Mouse (Mus musculus): Measurements from ENCODE around the gene Spon1. TPM values are rescaled to one million over a fixed set of nuclear protein-coding genes. Genes with fewer than 3 reads are reported as not detected.

The Spon1 gene
- polyA plus RNA-seq, 1 experiment from 2014 or later: 81.7 TPM

- 52% methylated on average over 2 of the region's 2 CpGs for whole genome bisulfite sequencing
- Histone ChIP-seq H3K4me1 (ENCODE audit: control insufficient read depth, insufficient read depth, low read length) (0 out of 2 replicates have a peak, but pooled peaks cover 3% of the 10 kb centered on the region), H3K9ac (replicated peaks; ENCODE audit: low read depth, low read length) (no peak overlapping the region), H3K9me3 (ENCODE audit: control insufficient read depth, low read length) (no peaks in the 10 kb centered on the region), H3K4me2 (ENCODE audit: low read depth, low read length) (no peak overlapping the region), H3K36me3 (ENCODE audit: control insufficient read depth, insufficient read depth, low read length) (no peaks in the 10 kb centered on the region), H3K4me3 (ENCODE audit: low read depth, low read length) (no peak overlapping the region), H3K27me3 (ENCODE audit: control insufficient read depth, insufficient read depth, low read length) (no peaks in the 10 kb centered on the region), H3K27ac (ENCODE audit: low read depth, low read length) (no peak overlapping the region)
- no peak for ATAC-seq (ENCODE audit: low read depth)
These were observed 317.3 kb downstream of the Spon1 start for GRCm38 (mm10) chr7:114083088-114083487.

- Histone ChIP-seq H3K4me2 (ENCODE audit: low read depth, low read length) (no peak overlapping the region), H3K9me3 (ENCODE audit: control insufficient read depth, low read length) (no peaks in the 10 kb centered on the region), H3K9ac (replicated peaks; ENCODE audit: low read depth, low read length) (no peak overlapping the region), H3K27me3 (ENCODE audit: control insufficient read depth, insufficient read depth, low read length) (no peaks in the 10 kb centered on the region), H3K27ac (ENCODE audit: low read depth, low read length) (no peak overlapping the region), H3K36me3 (ENCODE audit: control insufficient read depth, insufficient read depth, low read length) (no peaks in the 10 kb centered on the region), H3K4me1 (ENCODE audit: control insufficient read depth, insufficient read depth, low read length) (0 out of 2 replicates have a peak, but pooled peaks cover 3% of the 10 kb centered on the region), H3K4me3 (ENCODE audit: low read depth, low read length) (no peak overlapping the region)
- no peak for ATAC-seq (ENCODE audit: low read depth)
- WGBS: 81% methylated on average over 3 of the region's 3 CpGs
These were observed 318.0 kb downstream of the Spon1 start for GRCm38 (mm10) chr7:114083760-114084159.

- no peak for ATAC-seq (ENCODE audit: low read depth)
- 82% methylated on average over 6 of the region's 6 CpGs for WGBS
- no peaks in the 10 kb centered on the region for H3K9me3 ChIP-seq (ENCODE audit: control insufficient read depth, low read length)
These were observed 320.4 kb downstream of the Spon1 start for GRCm38 (mm10) chr7:114086021-114086710.

GRCm38 (mm10) chr7:114087341-114087740 lies 321.5 kb downstream of the Spon1 start:
- H3K9me3 ChIP-seq (ENCODE audit: control insufficient read depth, low read length): no peaks in the 10 kb centered on the region
- H3K27ac ChIP-seq (ENCODE audit: low read depth, low read length): no peak overlapping the region
- 46% methylated on average over 6 of the region's 6 CpGs for WGBS
- no peak overlapping the region for H3K4me2 ChIP-seq (ENCODE audit: low read depth, low read length)
- H3K4me1 ChIP-seq (ENCODE audit: control insufficient read depth, insufficient read depth, low read length): 0 out of 2 replicates have a peak, but pooled peaks cover 3% of the 10 kb centered on the region
- H3K4me3 ChIP-seq (ENCODE audit: low read depth, low read length): no peak overlapping the region
- no peaks in the 10 kb centered on the region for H3K36me3 ChIP-seq (ENCODE audit: control insufficient read depth, insufficient read depth, low read length)
- H3K27me3 ChIP-seq (ENCODE audit: control insufficient read depth, insufficient read depth, low read length): no peaks in the 10 kb centered on the region
- no peak for ATAC-seq (ENCODE audit: low read depth)
- H3K9ac ChIP-seq (replicated peaks; ENCODE audit: low read depth, low read length): no peak overlapping the region

More at GRCm38 (mm10) chr7:114086021-114086710, 320.4 kb downstream of the Spon1 start:
- H3K4me3 ChIP-seq (ENCODE audit: low read depth, low read length): no peak overlapping the region
- 0 out of 2 replicates have a peak, but pooled peaks cover 3% of the 10 kb centered on the region for H3K4me1 ChIP-seq (ENCODE audit: control insufficient read depth, insufficient read depth, low read length)
- H3K4me2 ChIP-seq (ENCODE audit: low read depth, low read length): no peak overlapping the region
- no peak overlapping the region for H3K27ac ChIP-seq (ENCODE audit: low read depth, low read length)
- H3K27me3 ChIP-seq (ENCODE audit: control insufficient read depth, insufficient read depth, low read length): no peaks in the 10 kb centered on the region
- no peaks in the 10 kb centered on the region for H3K36me3 ChIP-seq (ENCODE audit: control insufficient read depth, insufficient read depth, low read length)
- no peak overlapping the region for H3K9ac ChIP-seq (replicated peaks; ENCODE audit: low read depth, low read length)

- Histone ChIP-seq H3K27ac (ENCODE audit: low read depth, low read length) (no peak overlapping the region), H3K27me3 (ENCODE audit: control insufficient read depth, insufficient read depth, low read length) (no peaks in the 10 kb centered on the region), H3K4me1 (ENCODE audit: control insufficient read depth, insufficient read depth, low read length) (0 out of 2 replicates have a peak, but pooled peaks cover 3% of the 10 kb centered on the region), H3K4me2 (ENCODE audit: low read depth, low read length) (no peak overlapping the region), H3K9ac (replicated peaks; ENCODE audit: low read depth, low read length) (no peak overlapping the region), H3K9me3 (ENCODE audit: control insufficient read depth, low read length) (no peaks in the 10 kb centered on the region), H3K4me3 (ENCODE audit: low read depth, low read length) (no peak overlapping the region), H3K36me3 (ENCODE audit: control insufficient read depth, insufficient read depth, low read length) (no peaks in the 10 kb centered on the region)
- ATAC-seq (ENCODE audit: low read depth): no peak
- WGBS: 9% methylated on average over 11 of the region's 11 CpGs
These were observed 322.2 kb downstream of the Spon1 start for GRCm38 (mm10) chr7:114087986-114088385.

GRCm38 (mm10) chr7:114088918-114089317 lies 323.1 kb downstream of the Spon1 start:
- no peaks in the 10 kb centered on the region for H3K36me3 ChIP-seq (ENCODE audit: control insufficient read depth, insufficient read depth, low read length)
- no peak overlapping the region for H3K4me3 ChIP-seq (ENCODE audit: low read depth, low read length)
- H3K4me2 ChIP-seq (ENCODE audit: low read depth, low read length): no peak overlapping the region
- no peak overlapping the region for H3K9ac ChIP-seq (replicated peaks; ENCODE audit: low read depth, low read length)
- H3K27me3 ChIP-seq (ENCODE audit: control insufficient read depth, insufficient read depth, low read length): no peaks in the 10 kb centered on the region
- no peak for ATAC-seq (ENCODE audit: low read depth)
- H3K27ac ChIP-seq (ENCODE audit: low read depth, low read length): no peak overlapping the region
- no peaks in the 10 kb centered on the region for H3K9me3 ChIP-seq (ENCODE audit: control insufficient read depth, low read length)
- 0 out of 2 replicates have a peak, but pooled peaks cover 3% of the 10 kb centered on the region for H3K4me1 ChIP-seq (ENCODE audit: control insufficient read depth, insufficient read depth, low read length)
- WGBS: 67% methylated on average over 5 of the region's 5 CpGs

- Histone ChIP-seq H3K4me1 (ENCODE audit: control insufficient read depth, insufficient read depth, low read length) (0 out of 2 replicates have a peak, but pooled peaks cover 3% of the 10 kb centered on the region), H3K4me3 (ENCODE audit: low read depth, low read length) (no peak overlapping the region), H3K27me3 (ENCODE audit: control insufficient read depth, insufficient read depth, low read length) (no peaks in the 10 kb centered on the region), H3K4me2 (ENCODE audit: low read depth, low read length) (no peak overlapping the region), H3K27ac (ENCODE audit: low read depth, low read length) (no peak overlapping the region), H3K9me3 (ENCODE audit: control insufficient read depth, low read length) (no peaks in the 10 kb centered on the region), H3K9ac (replicated peaks; ENCODE audit: low read depth, low read length) (no peak overlapping the region), H3K36me3 (ENCODE audit: control insufficient read depth, insufficient read depth, low read length) (no peaks in the 10 kb centered on the region)
- 84% methylated on average over 3 of the region's 3 CpGs for WGBS
- no peak for ATAC-seq (ENCODE audit: low read depth)
These were observed 324.4 kb downstream of the Spon1 start for GRCm38 (mm10) chr7:114090231-114090630.

GRCm38 (mm10) chr7:114090892-114091545 lies 325.2 kb downstream of the Spon1 start:
- no peaks in the 10 kb centered on the region for H3K36me3 ChIP-seq (ENCODE audit: control insufficient read depth, insufficient read depth, low read length)
- 70% methylated on average over 10 of the region's 10 CpGs for WGBS
- H3K4me2 ChIP-seq (ENCODE audit: low read depth, low read length): no peak overlapping the region
- no peak overlapping the region for H3K9ac ChIP-seq (replicated peaks; ENCODE audit: low read depth, low read length)
- no peak for ATAC-seq (ENCODE audit: low read depth)
- no peak overlapping the region for H3K4me3 ChIP-seq (ENCODE audit: low read depth, low read length)
- no peak overlapping the region for H3K27ac ChIP-seq (ENCODE audit: low read depth, low read length)
- no peaks in the 10 kb centered on the region for H3K9me3 ChIP-seq (ENCODE audit: control insufficient read depth, low read length)
- 0 out of 2 replicates have a peak, but pooled peaks cover 3% of the 10 kb centered on the region for H3K4me1 ChIP-seq (ENCODE audit: control insufficient read depth, insufficient read depth, low read length)
- H3K27me3 ChIP-seq (ENCODE audit: control insufficient read depth, insufficient read depth, low read length): no peaks in the 10 kb centered on the region

Measured in neural tube, embryonic 14.5 days (tissue).